Mouse (Mus musculus): ENCODE results near the gene Slc3a1.

The Slc3a1 gene

DNA sequence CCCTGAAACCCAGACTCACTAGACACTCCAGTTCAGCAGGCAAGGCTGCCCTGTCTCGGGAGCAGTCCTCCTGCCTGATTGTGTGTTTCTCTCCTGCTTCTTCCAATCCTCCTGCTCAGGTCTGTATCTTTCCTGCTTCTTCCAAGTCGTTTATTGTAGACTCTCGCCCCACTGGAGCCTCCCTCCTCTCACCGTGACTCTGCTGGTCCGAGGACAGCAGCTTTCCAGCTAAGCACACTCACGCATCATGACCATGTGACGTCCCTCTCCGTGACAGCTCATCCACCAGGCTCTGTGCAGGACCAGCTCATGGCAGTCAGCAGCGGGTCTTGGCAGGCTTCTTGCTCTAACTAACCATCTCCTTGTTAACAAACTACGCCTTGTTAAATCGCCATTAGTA is 5.9 kb downstream of the Slc3a1 start:
- in situ Hi-C loops (cut with MboI, MseI): no loop called here

DNA sequence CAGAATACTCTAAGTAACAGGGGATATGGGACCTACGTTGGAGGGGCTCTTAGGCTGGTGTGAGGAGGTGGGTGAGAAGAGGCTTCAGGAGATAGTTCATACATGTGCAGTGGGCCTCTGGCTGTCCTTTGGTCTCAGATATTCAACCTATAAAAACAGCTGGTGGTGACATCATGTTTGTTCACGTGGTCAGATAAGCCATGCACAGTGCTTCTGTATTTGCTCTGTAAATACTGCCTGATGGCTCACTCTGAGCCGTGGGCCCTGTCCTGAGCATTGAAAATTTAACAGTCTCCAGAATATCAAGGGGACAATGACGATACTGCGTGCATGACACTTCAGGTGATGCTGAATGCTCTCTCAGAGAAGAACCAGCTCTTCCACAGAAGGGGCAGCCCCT is 9.7 kb downstream of the Slc3a1 start:
- in situ Hi-C loops (cut with MboI, MseI): no loop called here

DNA sequence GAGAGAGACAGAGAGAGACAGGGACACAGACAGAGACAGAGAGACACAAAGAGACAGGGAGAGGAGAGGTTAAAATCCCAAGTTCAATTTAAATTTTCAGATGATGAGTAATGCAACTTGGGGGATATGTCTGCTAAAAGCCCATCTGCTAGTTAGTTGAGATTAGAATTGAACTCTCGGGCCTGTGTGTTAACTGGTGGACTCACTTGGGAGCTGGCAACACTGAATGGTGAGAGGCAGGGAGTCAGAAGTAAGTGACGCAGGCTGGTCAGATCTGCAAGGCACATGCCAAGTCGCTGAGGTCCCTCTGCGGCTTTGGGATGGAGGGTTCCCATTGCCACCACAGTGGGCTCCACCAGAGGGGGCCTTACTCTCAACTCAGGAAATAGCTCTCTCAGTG is 10.1 kb downstream of the Slc3a1 start:
- in situ Hi-C loops (cut with MboI, MseI): no loop called here

DNA sequence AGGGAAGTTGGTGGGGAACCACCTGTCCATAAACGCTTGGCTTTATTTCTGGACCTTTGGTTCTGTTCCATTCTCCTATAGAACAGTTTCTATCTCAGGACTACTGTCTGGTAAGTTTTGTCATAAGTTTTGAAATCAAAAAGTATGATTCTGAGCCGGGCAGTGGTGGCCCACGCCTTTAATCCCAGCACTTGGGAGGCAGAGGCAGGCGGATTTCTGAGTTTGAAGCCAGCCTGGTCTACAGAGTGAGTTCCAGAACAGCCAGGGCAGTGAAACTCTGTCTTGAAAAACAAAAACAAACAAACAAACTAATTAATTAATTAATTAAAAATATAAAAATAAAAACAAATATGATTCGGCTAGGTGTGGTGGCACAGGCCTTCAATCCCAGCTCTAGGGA is 10.6 kb downstream of the Slc3a1 start:
- in situ Hi-C loops (cut with MboI, MseI): no loop called here

DNA sequence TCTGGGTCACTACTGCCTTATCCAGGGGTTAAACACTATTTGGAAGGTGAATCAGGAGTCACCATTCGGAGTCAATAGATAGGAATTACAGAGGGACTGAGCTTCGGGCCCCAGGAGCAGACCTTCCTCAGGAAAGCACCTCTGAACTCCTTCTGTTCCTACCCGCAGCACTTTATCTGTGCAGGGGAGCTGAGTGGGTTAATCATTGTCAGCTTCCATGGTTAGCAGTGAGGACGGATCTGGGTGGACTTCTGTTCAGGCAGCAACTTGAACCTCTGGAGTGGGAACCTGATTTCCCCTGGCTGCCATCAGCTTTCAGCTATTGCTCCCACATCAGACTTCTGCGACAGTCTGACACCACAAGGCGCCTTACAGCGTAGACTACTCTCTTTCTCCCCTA is 12.7 kb downstream of the Slc3a1 start:
- in situ Hi-C loops (cut with MboI, MseI): no loop called here

DNA sequence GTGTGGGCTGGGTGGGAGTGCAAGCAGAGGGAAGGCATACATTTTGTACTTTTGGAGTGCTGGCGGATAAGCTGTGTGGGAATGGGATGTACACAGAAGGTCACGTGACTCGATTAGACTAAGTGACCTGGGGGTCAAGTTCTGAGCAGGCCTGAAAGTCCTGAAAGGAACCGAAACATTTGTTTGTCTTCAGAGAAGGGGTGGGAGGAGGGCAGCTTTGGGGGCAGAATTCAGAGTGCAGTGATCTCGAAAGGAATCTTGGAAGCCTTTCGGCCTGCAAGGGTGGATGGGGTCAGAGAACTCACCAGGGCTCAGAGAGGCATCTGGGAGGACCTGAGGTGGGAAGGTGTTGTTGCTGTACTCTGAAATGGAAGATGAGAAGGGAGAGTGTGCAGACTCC is 14.2 kb downstream of the Slc3a1 start:
- in situ Hi-C loops (cut with MboI, MseI): no loop called here

DNA sequence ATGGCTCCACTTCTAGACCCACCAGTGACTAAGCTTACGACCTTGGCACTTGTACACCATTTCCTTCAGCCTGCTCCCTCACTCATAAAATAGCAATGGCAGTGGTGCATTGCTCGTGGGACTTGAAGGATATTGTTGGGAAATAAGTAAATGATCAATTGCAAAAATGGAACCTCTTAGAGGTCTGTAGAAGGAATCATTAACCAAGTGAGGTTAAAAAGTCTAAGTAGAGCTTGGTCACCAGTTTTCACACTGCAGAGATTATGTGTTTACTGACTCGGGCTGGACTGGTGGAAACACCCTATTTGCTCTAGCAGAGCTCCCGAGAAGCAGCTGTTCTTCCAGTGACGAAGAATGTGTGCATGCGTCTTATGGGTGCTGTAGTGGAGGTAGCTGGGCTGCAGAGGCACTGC is 15.2 kb downstream of the Slc3a1 start:
- in situ Hi-C loops (cut with MboI, MseI): no loop called here

DNA sequence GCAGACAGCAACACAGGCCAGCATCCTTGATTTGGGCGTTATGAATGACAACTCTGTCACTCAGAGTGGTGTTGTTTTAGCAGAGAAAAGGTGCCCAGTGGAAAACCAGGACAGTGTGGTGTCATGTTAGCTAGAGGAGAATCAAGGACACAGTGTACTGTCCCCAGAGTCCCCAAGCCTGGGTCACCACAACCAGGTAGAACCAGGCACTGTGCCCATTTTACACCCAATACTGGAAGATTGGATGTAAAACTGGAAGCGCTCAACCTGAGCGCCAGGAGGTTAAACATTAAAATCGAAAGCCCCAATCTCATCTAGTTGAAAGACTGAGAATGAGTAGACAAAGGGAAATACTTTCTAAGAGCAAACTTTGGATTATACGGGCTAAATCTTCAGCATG is 16.3 kb downstream of the Slc3a1 start:
- in situ Hi-C loops (cut with MboI, MseI): no loop called here

DNA sequence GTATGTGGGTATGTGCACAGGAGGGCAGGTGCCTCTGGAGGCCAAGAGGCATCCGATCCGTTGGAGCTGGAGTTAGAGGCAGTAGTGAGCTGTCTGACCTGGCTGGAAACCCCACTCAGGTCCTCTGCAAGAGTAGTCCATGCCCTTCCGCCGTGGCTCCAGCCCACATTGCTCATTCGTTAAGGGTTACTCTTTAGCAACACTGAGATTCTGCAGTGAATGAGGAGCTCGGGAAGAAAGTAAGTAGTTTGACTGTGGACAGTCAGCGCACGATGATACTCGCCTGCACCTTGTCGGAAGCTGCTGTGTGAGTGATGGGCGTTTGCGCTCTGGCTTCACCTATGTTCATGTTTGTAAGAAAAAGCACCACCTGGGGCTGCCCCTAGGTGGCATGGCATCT is 17.0 kb downstream of the Slc3a1 start:
- in situ Hi-C loops (cut with MboI, MseI): no loop called here

DNA sequence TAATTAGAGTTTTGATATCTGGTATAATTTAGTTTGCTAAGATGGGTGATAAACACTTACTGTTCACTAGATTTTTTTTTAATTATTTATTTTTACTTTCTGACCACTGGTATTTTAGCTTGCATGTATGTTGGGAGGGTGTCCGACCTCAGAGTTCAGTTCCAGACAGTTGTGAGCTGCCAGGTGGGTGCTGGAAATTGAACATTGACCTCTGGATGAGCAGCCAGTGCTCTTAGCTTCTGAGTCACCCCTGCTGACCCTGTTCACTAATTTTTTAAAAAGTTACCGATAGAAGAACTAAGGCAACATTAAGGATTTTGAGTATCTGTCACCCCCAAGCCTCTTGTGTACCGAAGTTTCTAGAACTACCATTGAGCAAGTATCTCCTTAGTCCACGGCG is 20.2 kb downstream of the Slc3a1 start:
- in situ Hi-C loops (cut with MboI, MseI): no loop called here

DNA sequence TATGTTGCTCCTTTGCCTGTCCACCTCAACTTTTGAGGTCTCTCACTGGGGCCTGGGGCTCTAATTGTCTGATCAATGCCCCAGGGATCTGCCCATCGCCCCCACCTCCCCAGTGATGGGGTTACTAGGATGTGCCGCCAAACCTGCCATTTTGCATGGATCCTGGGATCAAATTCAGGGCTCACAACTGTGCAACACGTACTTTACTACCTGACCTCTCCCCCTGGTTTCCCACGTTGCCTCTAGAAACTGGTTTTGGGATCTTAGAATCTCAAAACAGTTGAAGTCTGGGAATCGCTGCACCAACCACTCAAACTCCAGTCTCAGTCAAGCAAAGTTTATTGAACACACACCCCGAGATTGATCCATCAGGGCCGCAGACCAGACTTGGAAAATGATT is 30.1 kb downstream of the Slc3a1 start:
- in situ Hi-C loops (cut with MboI, MseI): no loop called here

DNA sequence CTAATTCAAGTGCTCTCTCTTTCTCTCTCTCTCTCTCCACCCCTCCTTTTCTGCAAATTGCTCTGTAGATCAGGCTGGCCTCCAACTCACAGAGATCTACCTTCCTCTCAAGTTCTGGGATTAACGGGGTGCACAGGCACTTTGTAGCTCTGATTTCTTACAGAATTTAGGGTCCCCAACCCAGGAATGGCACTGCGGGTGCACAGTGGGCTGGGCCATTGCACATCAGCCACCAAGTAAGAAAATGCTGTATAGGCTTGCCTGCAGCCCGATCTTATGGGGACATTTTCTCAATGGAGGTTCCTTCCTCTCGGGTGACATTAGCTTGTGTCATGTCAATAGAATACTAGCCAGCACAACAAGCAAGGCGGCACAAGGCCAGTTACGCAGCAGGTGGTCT is 31.0 kb downstream of the Slc3a1 start:
- in situ Hi-C loops (cut with MboI, MseI): no loop called here

DNA sequence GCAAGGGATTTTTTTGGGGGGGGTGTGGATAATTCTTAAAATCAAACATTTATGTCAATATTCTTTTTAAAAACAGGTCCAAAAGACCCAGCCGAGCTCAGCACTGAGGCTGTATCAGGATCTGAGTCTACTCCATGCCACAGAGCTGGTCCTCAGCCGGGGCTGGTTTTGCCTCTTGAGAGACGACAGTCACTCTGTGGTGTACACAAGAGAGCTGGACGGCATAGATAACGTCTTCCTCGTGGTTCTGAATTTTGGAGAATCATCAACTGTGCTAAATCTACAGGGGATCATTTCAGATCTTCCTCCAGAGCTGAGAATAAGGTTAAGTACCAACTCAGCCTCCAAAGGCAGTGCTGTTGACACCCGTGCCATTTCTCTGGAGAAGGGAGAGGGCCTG is 35.4 kb downstream of the Slc3a1 start:
- in situ Hi-C loops (cut with MboI, MseI): no loop called here

DNA sequence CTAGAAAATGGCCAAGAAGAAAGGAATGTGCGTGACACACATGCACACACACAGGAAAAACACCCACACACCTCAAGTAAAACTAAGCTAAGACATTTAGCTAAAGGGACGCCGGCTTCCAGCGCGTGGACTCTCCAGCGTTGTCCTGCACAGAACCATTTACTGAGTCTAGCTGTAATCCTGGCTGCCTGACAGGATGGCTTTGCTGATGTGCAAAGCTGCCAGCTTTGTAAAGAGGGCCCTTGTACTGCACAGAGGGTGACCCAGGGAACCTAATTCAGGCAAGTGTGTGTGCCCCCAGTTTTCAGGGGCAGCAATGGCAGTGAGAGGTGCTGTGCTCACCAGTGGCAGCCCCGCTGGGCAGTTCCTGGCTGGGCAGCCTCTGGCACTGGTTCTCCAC is 39.2 kb downstream of the Slc3a1 start:
- in situ Hi-C loops (cut with MboI, MseI): no loop called here

DNA sequence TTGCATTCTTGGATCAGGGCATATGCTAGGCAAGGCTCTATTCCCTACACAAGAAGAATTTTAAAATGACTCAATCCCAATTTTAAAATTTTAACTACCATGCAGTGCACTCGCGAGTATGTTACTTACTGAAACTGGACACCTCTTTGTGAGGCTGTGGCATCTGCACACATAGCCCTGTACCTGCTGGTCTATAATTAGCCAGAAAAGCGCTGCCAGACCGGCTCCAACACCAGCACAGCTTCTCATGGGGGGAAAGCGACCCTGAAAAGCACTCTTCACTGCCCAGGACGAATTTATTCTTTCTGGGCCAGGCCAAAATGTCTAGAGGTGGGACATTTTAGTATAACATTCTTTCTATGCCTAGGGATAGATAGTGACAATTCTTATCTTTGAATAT is 42.5 kb downstream of the Slc3a1 start:
- in situ Hi-C loops (cut with MboI, MseI): no loop called here

DNA sequence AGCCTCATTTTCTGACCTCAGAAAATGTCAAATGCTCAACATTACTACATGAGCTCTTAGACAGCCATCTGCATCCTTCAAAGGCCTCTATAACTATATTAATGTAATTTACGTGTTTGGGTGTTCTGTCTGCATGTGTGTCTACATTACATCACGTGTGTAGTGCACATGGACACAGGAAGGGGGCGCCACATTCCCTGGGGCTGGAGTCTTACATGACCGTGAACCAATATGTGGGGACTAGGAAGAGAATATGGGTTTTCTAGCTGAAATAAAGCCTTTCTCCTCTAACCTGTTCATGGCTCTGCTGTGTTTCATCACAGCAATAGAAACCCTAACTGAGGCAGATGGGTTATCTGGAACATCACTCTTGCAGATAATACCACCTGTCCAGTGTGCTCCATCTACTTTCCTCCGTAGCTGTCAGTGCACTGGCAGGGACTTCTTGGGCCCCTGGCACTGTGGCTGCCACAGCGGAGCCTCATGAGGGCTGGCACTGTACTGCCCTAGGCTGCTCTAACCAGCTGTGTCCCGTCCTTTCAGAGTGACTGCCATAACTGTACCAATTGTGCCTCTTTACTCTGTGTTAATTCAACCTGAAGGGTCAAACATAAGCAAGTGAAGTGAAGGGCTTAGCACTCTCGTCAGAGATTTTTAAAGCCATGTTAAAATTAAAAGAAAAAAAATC is 43.1 kb downstream of the Slc3a1 start:
- in situ Hi-C loops (cut with MboI, MseI): no loop called here

DNA sequence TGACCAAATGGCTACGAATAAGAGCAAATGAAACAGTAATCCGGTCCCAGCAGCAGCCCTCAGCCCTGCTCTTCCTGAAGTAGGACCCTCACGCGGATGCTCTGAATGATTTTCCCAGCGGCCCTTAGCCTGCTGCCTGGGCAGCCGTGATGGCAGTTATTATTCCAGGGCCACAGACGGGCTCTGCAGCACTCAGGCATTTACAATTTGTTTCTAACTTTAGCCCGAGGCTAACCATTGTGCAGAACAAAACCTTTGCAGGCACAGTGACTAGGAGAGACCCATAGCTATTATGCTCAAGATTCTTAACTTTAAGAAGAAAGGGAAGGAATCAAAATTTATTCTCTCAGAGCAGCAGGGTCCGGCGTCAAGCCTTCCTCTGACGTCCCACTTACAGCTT is 44.2 kb downstream of the Slc3a1 start:
- in situ Hi-C loops (cut with MboI, MseI): no loop called here

DNA sequence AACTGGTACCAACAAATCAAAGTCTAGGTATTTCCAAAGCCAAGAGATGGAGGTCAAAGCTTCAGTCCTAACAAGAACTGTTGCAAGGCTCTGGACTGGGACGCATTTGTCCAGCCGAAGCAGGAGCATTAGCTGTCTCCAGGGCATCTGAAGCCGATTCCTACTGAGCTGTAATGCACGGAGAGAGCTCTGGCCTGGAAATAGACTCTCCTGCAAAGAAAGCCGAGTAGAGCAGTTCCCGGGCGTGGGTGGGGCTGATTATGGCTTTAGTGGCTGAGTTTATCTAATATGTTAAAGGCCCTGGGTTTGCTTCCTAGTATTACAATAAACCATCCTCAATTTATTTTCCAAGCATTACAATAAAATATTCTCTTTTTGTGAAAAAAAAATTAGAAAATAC is 45.0 kb downstream of the Slc3a1 start:
- in situ Hi-C loops (cut with MboI, MseI): no loop called here

DNA sequence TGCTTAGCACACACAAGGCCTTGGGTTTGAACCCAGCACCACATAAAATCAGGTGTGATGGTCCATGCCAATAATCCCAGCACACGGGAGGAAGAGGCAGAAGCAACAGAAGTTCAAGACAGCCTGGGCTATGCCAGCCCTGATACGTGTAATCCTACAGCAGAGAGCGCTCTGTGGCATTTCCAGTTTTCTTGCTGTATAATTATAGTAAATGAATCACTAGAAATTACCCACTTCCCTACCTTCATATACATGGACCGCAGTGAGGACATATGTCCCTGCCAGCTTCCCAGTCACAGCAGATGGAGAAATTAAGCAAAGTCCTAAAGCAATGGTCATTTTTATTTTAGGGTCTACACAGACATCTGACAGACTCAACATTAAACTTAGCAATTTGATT is 45.9 kb downstream of the Slc3a1 start:
- in situ Hi-C loops (cut with MboI, MseI): no loop called here

DNA sequence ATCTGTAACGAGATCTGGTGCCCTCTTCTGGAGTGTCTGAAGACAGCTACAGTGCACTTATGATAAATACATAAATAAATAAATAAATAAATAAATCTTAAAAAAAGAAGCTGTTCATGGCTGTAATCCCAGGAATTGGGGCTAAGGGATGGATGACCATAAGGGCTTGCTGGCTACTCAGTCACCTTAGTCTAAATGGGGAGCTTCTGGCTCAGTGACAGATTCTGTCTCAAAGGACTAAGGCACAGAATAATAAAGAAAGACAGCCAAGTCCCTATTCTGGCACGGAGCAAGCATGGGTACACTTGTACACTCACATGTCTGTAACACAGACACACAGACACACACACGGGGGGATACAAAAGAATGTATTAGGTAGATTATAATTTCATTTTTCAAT is 51.1 kb downstream of the Slc3a1 start:
- in situ Hi-C loops (cut with MboI, MseI): no loop called here

DNA sequence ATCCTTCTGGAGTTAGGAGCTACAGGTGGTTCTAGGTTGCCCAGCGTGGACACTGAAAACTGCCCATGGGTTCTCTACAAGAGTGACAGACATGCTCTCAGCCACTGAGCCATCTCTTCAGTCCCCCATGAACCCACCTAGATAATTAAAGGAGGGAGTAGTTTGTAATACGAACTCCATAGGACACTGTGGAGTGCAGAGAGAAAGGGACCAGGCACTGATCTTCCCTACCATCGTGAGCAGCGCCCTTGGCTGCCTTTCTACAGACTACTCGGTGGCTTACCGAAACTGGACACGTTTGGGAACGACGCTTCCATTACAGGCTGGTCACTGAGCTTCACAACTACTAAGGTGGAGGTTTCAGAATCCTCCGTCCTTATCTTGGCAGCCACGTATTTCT is 52.6 kb downstream of the Slc3a1 start:
- in situ Hi-C loops (cut with MboI, MseI): no loop called here

DNA sequence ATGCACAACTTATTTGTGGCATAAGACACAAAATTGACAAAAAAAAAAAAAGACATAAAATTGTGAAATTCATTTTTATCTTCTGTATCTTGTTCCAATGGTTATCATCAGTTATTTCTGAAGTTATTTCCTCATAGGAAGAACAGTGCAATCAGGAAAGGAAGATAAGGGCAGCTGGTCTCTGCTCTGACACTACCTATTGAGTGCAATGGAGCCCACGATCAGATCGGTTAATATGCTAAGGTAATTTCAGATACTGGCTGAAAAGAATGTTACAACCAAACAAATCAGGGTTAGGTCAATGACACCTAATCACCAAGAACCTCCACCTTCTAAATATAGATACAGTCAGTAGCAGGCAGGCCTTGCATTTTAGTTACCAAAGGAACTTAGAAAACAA is 57.2 kb downstream of the Slc3a1 start:
- in situ Hi-C loops (cut with MboI, MseI): loop anchor here (5.0 kb wide), 1 partner anchor 58 kb away; the partner anchor contains the start of gene Slc3a1

DNA sequence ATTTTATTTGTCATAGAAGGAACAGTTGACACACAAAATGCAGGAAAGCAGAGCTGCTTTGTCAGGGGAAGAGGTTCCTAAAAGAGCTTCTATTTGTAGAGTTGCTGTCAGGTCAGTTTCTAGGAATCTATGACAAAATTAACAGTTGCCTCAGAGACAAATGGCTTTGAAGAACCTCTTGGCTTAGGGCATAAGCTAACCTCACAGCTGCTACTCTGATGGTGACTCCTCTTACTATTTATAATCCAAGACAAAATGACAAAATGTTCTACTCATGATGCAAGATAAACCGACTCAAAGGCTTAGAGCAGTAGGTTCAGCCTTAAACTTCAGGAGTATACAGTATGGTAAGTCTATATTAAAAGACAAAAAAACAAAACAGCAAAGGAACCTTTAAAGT is 58.3 kb downstream of the Slc3a1 start:
- in situ Hi-C loops (cut with MboI, MseI): loop anchor here (5.0 kb wide), 1 partner anchor 59 kb away; the partner anchor contains the start of gene Slc3a1

DNA sequence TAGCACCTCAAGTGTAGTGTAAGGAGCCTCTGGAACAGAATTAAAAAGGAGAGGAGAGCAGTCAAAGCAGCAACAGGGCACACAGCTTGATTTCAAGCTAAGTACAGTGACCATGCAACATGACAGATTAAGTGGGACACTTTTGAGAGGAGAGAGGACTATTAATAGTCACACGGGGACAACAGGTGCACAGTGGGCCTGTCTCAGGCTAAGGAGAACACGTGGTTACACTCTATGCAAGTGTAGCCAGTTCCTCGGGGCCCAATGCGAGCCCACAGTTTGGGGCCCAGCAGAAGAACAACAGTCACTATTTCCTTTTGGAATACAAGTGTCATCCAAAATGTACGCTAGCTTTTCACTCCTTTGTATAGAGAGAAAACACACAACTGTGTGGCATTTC is 59.4 kb downstream of the Slc3a1 start:
- in situ Hi-C loops (cut with MboI, MseI): loop anchor here (5.0 kb wide), 1 partner anchor 60 kb away; the partner anchor contains the start of gene Slc3a1
